9 mouse cellular contexts compared by ENCODE assay signal in genomic region chr8:90348926-90349683, GRCm38 (mm10). TPM values are rescaled to one million over a fixed set of nuclear protein-coding genes. Genes with fewer than 3 reads are reported as not detected.
DNase-seq lines count a peak whose midpoint lies in the region; ATAC-seq lines count a peak whose summit lies in the region.
"Had no signal": no experiment of that assay in that cellular context is flagged by ENCODE, and none has a peak within 500 bp of the region (broad histone marks: within the 10 kb centered on the region; RNA-seq: fewer than 3 reads in every experiment).

No protein-coding gene starts in this region.

- H3K9me3 ChIP-seq in heart, embryonic 16.5 days (replicated peaks; ENCODE audit: control insufficient read depth, low read length), result no peaks in the 10 kb centered on the region
- no peaks in the 10 kb centered on the region for H3K9me3 ChIP-seq in embryonic facial prominence, embryonic 11.5 days (replicated peaks; ENCODE audit: control insufficient read depth, low read length)
- H3K9me3 ChIP-seq in intestine, embryonic 15.5 days, result no peaks in the 10 kb centered on the region
- no peaks in the 10 kb centered on the region for H3K9me3 ChIP-seq in neural tube, embryonic 11.5 days (ENCODE audit: control insufficient read depth, low read length)

- no peaks in the 10 kb centered on the region for H3K27me3 ChIP-seq in heart, embryonic 16.5 days (ENCODE audit: control insufficient read depth, insufficient read depth, low read length)
- no peaks in the 10 kb centered on the region for H3K27me3 ChIP-seq in embryonic facial prominence, embryonic 11.5 days (ENCODE audit: control insufficient read depth, insufficient read depth, low read length)
- H3K27me3 ChIP-seq in intestine, embryonic 15.5 days (replicated peaks), result no peaks in the 10 kb centered on the region
- H3K27me3 ChIP-seq in neural tube, embryonic 11.5 days (ENCODE audit: control insufficient read depth, insufficient read depth, low read length), result no peaks in the 10 kb centered on the region

- peak overlapping the region; percentile 92 for H3K27ac ChIP-seq in heart, embryonic 16.5 days (ENCODE audit: low read length)
- H3K27ac ChIP-seq in embryonic facial prominence, embryonic 11.5 days (replicated peaks; ENCODE audit: low read depth, low read length), result no peak overlapping the region; the same call in 1 of the 2 replicates
- H3K27ac ChIP-seq in intestine, embryonic 15.5 days, result peak overlapping the region; percentile 65; the same call in 1 of the 2 replicates
- peak overlapping the region; percentile 99 for H3K27ac ChIP-seq in neural tube, embryonic 11.5 days (ENCODE audit: low read depth, low read length)

- ATAC-seq in heart, embryonic 16.5 days (replicated peaks; ENCODE audit: extremely low read depth, insufficient read depth, low FRiP score), result no peak
- ATAC-seq in embryonic facial prominence, embryonic 11.5 days (replicated peaks; ENCODE audit: insufficient number of reproducible peaks, low FRiP score, low TSS enrichment, low read depth), result no peak
- ATAC-seq in intestine, embryonic 15.5 days, result no peak
- ATAC-seq in neural tube, embryonic 11.5 days (ENCODE audit: insufficient read depth, low FRiP score, low TSS enrichment), result no peak
- ATAC-seq in granulocyte monocyte progenitor cell, adult 5-6 weeks (replicated peaks; ENCODE audit: poor library complexity, severe bottlenecking), result no peak

- peak overlapping the region; percentile 85 for H3K4me2 ChIP-seq in heart, embryonic 16.5 days (ENCODE audit: low read depth, low read length)
- H3K4me2 ChIP-seq in embryonic facial prominence, embryonic 11.5 days (ENCODE audit: low read depth, low read length), result no peak overlapping the region
- H3K4me2 ChIP-seq in intestine, embryonic 15.5 days (replicated peaks), result peak overlapping the region; percentile 91
- H3K4me2 ChIP-seq in neural tube, embryonic 11.5 days (ENCODE audit: low read depth), result peak overlapping the region; percentile 56

- no peaks in the 10 kb centered on the region for H3K36me3 ChIP-seq in heart, embryonic 16.5 days (ENCODE audit: control insufficient read depth, insufficient read depth)
- H3K36me3 ChIP-seq in embryonic facial prominence, embryonic 11.5 days (replicated peaks; ENCODE audit: control insufficient read depth, insufficient read depth, low read depth, low read length), result no peaks in the 10 kb centered on the region
- no peaks in the 10 kb centered on the region for H3K36me3 ChIP-seq in intestine, embryonic 15.5 days
- no peaks in the 10 kb centered on the region for H3K36me3 ChIP-seq in neural tube, embryonic 11.5 days (ENCODE audit: control insufficient read depth, insufficient read depth, low read length)
- H3K36me3 ChIP-seq: G1E had no signal

- H3K4me1 ChIP-seq in heart, embryonic 16.5 days (ENCODE audit: control insufficient read depth, insufficient read depth, low read length), result peaks cover 16% of the 10 kb centered on the region
- H3K4me1 ChIP-seq in embryonic facial prominence, embryonic 11.5 days (ENCODE audit: control insufficient read depth, insufficient read depth, low read length), result 0 out of 2 replicates have a peak, but pooled peaks cover 2% of the 10 kb centered on the region
- peaks cover 19% of the 10 kb centered on the region; the same call in 1 of the 2 replicates for H3K4me1 ChIP-seq in intestine, embryonic 15.5 days (replicated peaks)
- H3K4me1 ChIP-seq in neural tube, embryonic 11.5 days (ENCODE audit: control insufficient read depth, insufficient read depth, low read length), result peaks cover 14% of the 10 kb centered on the region

- 49% methylated on average over 11 of the region's 11 CpGs for WGBS in heart, embryonic 16.5 days
- WGBS in embryonic facial prominence, embryonic 11.5 days, result 14% methylated on average over 11 of the region's 11 CpGs
- WGBS in intestine, embryonic 15.5 days, result 47% methylated on average over 11 of the region's 11 CpGs
- WGBS in neural tube, embryonic 11.5 days, result 17% methylated on average over 11 of the region's 11 CpGs

- peak overlapping the region; percentile 87 for H3K4me3 ChIP-seq in heart, embryonic 16.5 days (ENCODE audit: low read length)
- peak overlapping the region; percentile 79 for H3K4me3 ChIP-seq in embryonic facial prominence, embryonic 11.5 days (ENCODE audit: low read depth, low read length)
- H3K4me3 ChIP-seq in intestine, embryonic 15.5 days (replicated peaks), result no peak overlapping the region
- H3K4me3 ChIP-seq in neural tube, embryonic 11.5 days (ENCODE audit: low read depth, low read length), result peak overlapping the region; percentile 93; the same call in 1 of the 2 replicates

- DNase-seq in heart, postnatal 4 days, result no peak
- DNase-seq in embryonic facial prominence, embryonic 11.5 days (ENCODE audit: low spot score), result peak; percentile 26
- DNase-seq in neural tube, embryonic 11.5 days (ENCODE audit: low spot score), result no peak
- no peak for DNase-seq in spleen, postnatal 14 days (ENCODE audit: low spot score in 2 of 2)
- DNase-seq in right cerebral cortex, postnatal 25 days, result no peak

- peak overlapping the region; percentile 96 for H3K9ac ChIP-seq in heart, embryonic 16.5 days (ENCODE audit: low read length)
- peak overlapping the region; percentile 94; the same call in 1 of the 2 replicates for H3K9ac ChIP-seq in embryonic facial prominence, embryonic 11.5 days (replicated peaks; ENCODE audit: low read length)
- H3K9ac ChIP-seq in intestine, embryonic 15.5 days, result no peak overlapping the region
- peak overlapping the region; percentile 99 for H3K9ac ChIP-seq in neural tube, embryonic 11.5 days (ENCODE audit: low read length)

RNA-seq across cellular contexts. Expression of gene Tox3, which starts 1.0 kb away (rescaled TPM):
- 5.6 and 8.9 TPM in 2 replicates for polyA plus RNA-seq in heart, embryonic 16.5 days (2015; fragmentation: Nextera tagmentation; extraction: Ambion mirVana)
- 10 to 100 TPM; 24.3 to 25.1 TPM for total RNA-seq in heart, postnatal 4 days (2021)
- polyA plus RNA-seq in embryonic facial prominence, embryonic 11.5 days (2014; fragmentation: Nextera tagmentation; extraction: Ambion mirVana), result 12.8 and 17.1 TPM in 2 replicates
- polyA plus RNA-seq in intestine, embryonic 15.5 days (2015; fragmentation: Nextera tagmentation; extraction: Ambion mirVana), result 4.8 and 7.0 TPM in 2 replicates
- polyA plus RNA-seq in neural tube, embryonic 11.5 days (2014; fragmentation: Nextera tagmentation; extraction: Ambion mirVana), result 40.8 and 42.6 TPM in 2 replicates
- not detected in 2 replicates for total RNA-seq in granulocyte monocyte progenitor cell, adult 5-6 weeks (2014; fragmentation: Nextera tagmentation)
- total RNA-seq in granulocyte monocyte progenitor cell, adult 5-6 weeks (2017), result not detected in 2 replicates
- total RNA-seq: G1E had no signal
- polyA plus RNA-seq: G1E had no signal
